ENCODE assay signal across 7 mouse cellular contexts in the genomic region with DNA sequence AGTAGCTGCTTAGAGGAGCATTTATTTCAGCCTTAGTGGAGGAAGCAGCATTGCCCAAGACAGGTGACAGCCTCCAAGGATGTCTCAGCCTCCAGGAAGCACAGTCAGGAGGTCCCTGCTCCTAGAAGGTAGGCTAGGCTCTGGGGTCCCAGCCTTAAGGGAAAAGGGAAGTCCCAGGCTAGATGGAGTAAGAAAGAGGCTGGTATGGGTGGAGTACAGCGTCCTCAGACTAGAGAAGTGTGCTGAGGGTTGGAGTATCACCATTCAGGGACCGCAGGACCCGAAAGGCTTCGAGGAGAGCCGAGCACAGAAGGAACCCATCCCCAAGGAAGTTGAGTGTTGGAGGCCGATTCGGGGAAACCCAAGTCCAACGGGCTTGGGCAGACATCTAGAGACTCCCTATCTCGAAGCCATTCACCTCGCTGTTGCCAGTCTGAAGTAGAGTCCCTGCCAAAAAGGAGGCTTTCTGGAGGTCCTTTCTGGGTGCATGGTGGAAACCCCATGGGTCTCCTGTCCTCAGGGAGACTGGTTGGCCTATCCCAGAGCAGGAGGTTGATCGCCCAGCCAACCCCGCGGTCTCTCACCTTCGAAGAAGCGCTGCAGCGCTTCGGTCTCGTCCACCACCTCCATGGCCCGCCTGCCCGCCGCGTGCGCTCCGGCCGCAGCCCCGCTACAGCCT. TPM values are rescaled to one million over a fixed set of nuclear protein-coding genes. Genes with fewer than 3 reads are reported as not detected.
DNase-seq lines count a peak whose midpoint lies in the region; ATAC-seq and TF ChIP-seq lines count a peak whose summit lies in the region.

No protein-coding gene starts in this region.

- peak overlapping the region; percentile 85 for H3K4me2 ChIP-seq in lung, postnatal 0 days (replicated peaks; ENCODE audit: low read depth, low read length)
- H3K4me2 ChIP-seq in forebrain, embryonic 11.5 days (ENCODE audit: low read depth, low read length, severe bottlenecking) = peak overlapping the region; percentile 80
- peak overlapping the region; percentile 80 for H3K4me2 ChIP-seq in limb, embryonic 14.5 days (replicated peaks; ENCODE audit: low read depth, low read length, severe bottlenecking)
- H3K4me2 ChIP-seq in stomach, embryonic 15.5 days = peak overlapping the region; percentile 90

- 0 out of 2 replicates have a peak, but pooled peaks cover 4% of the 10 kb centered on the region for H3K27me3 ChIP-seq in lung, postnatal 0 days (replicated peaks; ENCODE audit: insufficient read depth, low read length)
- H3K27me3 ChIP-seq in forebrain, embryonic 11.5 days (ENCODE audit: control insufficient read depth, insufficient read depth, low read length) = peaks cover 9% of the 10 kb centered on the region
- no peaks in the 10 kb centered on the region for H3K27me3 ChIP-seq in limb, embryonic 14.5 days (ENCODE audit: control insufficient read depth, insufficient read depth, low read length)
- H3K27me3 ChIP-seq in stomach, embryonic 15.5 days (replicated peaks) = no peaks in the 10 kb centered on the region

- DNase-seq in lung, postnatal 0 days (ENCODE audit: low spot score) = no peak
- DNase-seq in lung, postnatal 10 days = no peak
- DNase-seq in forebrain, embryonic 11.5 days (ENCODE audit: low spot score) = no peak
- no peak for DNase-seq in limb, embryonic 14.5 days (ENCODE audit: low spot score)
- no peak for DNase-seq in layer of hippocampus, postnatal 25 days (ENCODE audit: extremely low spot score in 1 of 2, low spot score in 1 of 2)
- no peak for DNase-seq in layer of hippocampus, postnatal 14 days (ENCODE audit: low spot score in 2 of 2)

- H3K4me3 ChIP-seq in lung, postnatal 0 days (ENCODE audit: low read depth, low read length) = peak overlapping the region; percentile 40
- peak overlapping the region; percentile 42 for H3K4me3 ChIP-seq in forebrain, embryonic 11.5 days (ENCODE audit: low read depth, low read length)
- peak overlapping the region; percentile 49 for H3K4me3 ChIP-seq in limb, embryonic 14.5 days (replicated peaks; ENCODE audit: low read length)
- peak overlapping the region; percentile 56 for H3K4me3 ChIP-seq in stomach, embryonic 15.5 days (replicated peaks)

- no peaks in the 10 kb centered on the region for H3K36me3 ChIP-seq in lung, postnatal 0 days (ENCODE audit: insufficient read depth, low read length)
- no peaks in the 10 kb centered on the region for H3K36me3 ChIP-seq in forebrain, embryonic 11.5 days (ENCODE audit: control insufficient read depth, insufficient read depth, low read length)
- no peaks in the 10 kb centered on the region for H3K36me3 ChIP-seq in limb, embryonic 14.5 days (ENCODE audit: control insufficient read depth, insufficient read depth, low read length)
- no peaks in the 10 kb centered on the region for H3K36me3 ChIP-seq in stomach, embryonic 15.5 days

- H3K9me3 ChIP-seq in lung, postnatal 0 days (ENCODE audit: low read length) = no peaks in the 10 kb centered on the region
- no peaks in the 10 kb centered on the region for H3K9me3 ChIP-seq in forebrain, embryonic 11.5 days (ENCODE audit: control insufficient read depth, low read length)
- no peaks in the 10 kb centered on the region for H3K9me3 ChIP-seq in limb, embryonic 14.5 days (ENCODE audit: control insufficient read depth, low read length)
- H3K9me3 ChIP-seq in stomach, embryonic 15.5 days = no peaks in the 10 kb centered on the region

- peak; percentile 0; the same call in 1 of the 2 replicates for ATAC-seq in lung, postnatal 0 days
- no peak; the same call in 1 of the 2 replicates for ATAC-seq in forebrain, embryonic 11.5 days (replicated peaks; ENCODE audit: low FRiP score)
- peak; percentile 13; the same call in 1 of the 2 replicates for ATAC-seq in limb, embryonic 14.5 days (ENCODE audit: low FRiP score, low read depth)
- ATAC-seq in stomach, embryonic 15.5 days (ENCODE audit: insufficient read depth, low FRiP score, low read depth) = no peak

- no peak overlapping the region for H3K27ac ChIP-seq in lung, postnatal 0 days (ENCODE audit: low read length)
- H3K27ac ChIP-seq in forebrain, embryonic 11.5 days (ENCODE audit: low read depth, low read length) = no peak overlapping the region
- H3K27ac ChIP-seq in limb, embryonic 14.5 days (replicated peaks; ENCODE audit: low read depth, low read length) = no peak overlapping the region
- peak overlapping the region; percentile 62 for H3K27ac ChIP-seq in stomach, embryonic 15.5 days

- no peak for TF ChIP-seq EP300 in lung, postnatal 0 days (IDR thresholded peaks at IDR 0.05)

- no peak for TF ChIP-seq POLR2A in limb, embryonic 14.5 days (IDR thresholded peaks at IDR 0.05; ENCODE audit: borderline replicate concordance, extremely low read depth, insufficient read depth, insufficient read length)

- TF ChIP-seq CTCF in lung, postnatal 0 days (IDR thresholded peaks at IDR 0.05) = no peak

- WGBS in lung, postnatal 0 days = 5% methylated on average over 26 of the region's 26 CpGs
- WGBS in forebrain, embryonic 11.5 days = 4% methylated on average over 26 of the region's 26 CpGs
- WGBS in limb, embryonic 14.5 days = 3% methylated on average over 26 of the region's 26 CpGs
- 2% methylated on average over 26 of the region's 26 CpGs for WGBS in stomach, embryonic 15.5 days

- no peaks in the 10 kb centered on the region for H3K4me1 ChIP-seq in lung, postnatal 0 days (ENCODE audit: insufficient read depth, low read depth, low read length)
- peaks cover 10% of the 10 kb centered on the region for H3K4me1 ChIP-seq in forebrain, embryonic 11.5 days (replicated peaks; ENCODE audit: control insufficient read depth, insufficient read depth, low read length)
- H3K4me1 ChIP-seq in limb, embryonic 14.5 days (ENCODE audit: control insufficient read depth, insufficient read depth, low read length) = peaks cover 17% of the 10 kb centered on the region
- peaks cover 30% of the 10 kb centered on the region for H3K4me1 ChIP-seq in stomach, embryonic 15.5 days

- H3K9ac ChIP-seq in lung, postnatal 0 days (replicated peaks; ENCODE audit: low read depth) = peak overlapping the region; percentile 29; the same call in 1 of the 2 replicates
- peak overlapping the region; percentile 63 for H3K9ac ChIP-seq in forebrain, embryonic 11.5 days (ENCODE audit: low read length)
- peak overlapping the region; percentile 56 for H3K9ac ChIP-seq in limb, embryonic 14.5 days (ENCODE audit: low read depth, low read length, severe bottlenecking)
- peak overlapping the region; percentile 49 for H3K9ac ChIP-seq in stomach, embryonic 15.5 days

RNA-seq across cellular contexts. Expression of a gene that starts 0.4 kb away (rescaled TPM):
- 5.0 and 5.9 TPM in 2 replicates for polyA plus RNA-seq in lung, postnatal 0 days (2015; fragmentation: Nextera tagmentation; extraction: Ambion mirVana)
- 1.8 and 2.1 TPM in 2 replicates for polyA plus RNA-seq in forebrain, embryonic 11.5 days (2014; fragmentation: Nextera tagmentation; extraction: Ambion mirVana)
- 4.4 and 7.0 TPM in 2 replicates for polyA plus RNA-seq in limb, embryonic 14.5 days (2012; rRNA removed)
- polyA plus RNA-seq in limb, embryonic 14.5 days (2014; fragmentation: Nextera tagmentation; extraction: Ambion mirVana) = 1.1 and 1.4 TPM in 2 replicates
- 17.5 and 17.8 TPM in 2 replicates for polyA plus RNA-seq in stomach, embryonic 15.5 days (2015; fragmentation: Nextera tagmentation; extraction: Ambion mirVana)
- 10 to 100 TPM; 30.5 to 32.4 TPM for total RNA-seq in layer of hippocampus, postnatal 25 days (2021)
- total RNA-seq in layer of hippocampus, postnatal 14 days (2021) = 10 to 100 TPM; 29.6 to 31.2 TPM

RNA-seq across cellular contexts. Expression of a gene that starts 36.1 kb away (rescaled TPM):
- 18.0 and 18.7 TPM in 2 replicates for polyA plus RNA-seq in lung, postnatal 0 days (2015; fragmentation: Nextera tagmentation; extraction: Ambion mirVana)
- 151 TPM in 2 replicates for polyA plus RNA-seq in forebrain, embryonic 11.5 days (2014; fragmentation: Nextera tagmentation; extraction: Ambion mirVana)
- polyA plus RNA-seq in limb, embryonic 14.5 days (2012; rRNA removed) = 37.3 and 40.8 TPM in 2 replicates
- polyA plus RNA-seq in limb, embryonic 14.5 days (2014; fragmentation: Nextera tagmentation; extraction: Ambion mirVana) = 58.2 and 61.2 TPM in 2 replicates
- 86.3 and 92.0 TPM in 2 replicates for polyA plus RNA-seq in stomach, embryonic 15.5 days (2015; fragmentation: Nextera tagmentation; extraction: Ambion mirVana)
- 1 to 10 TPM; 9.1 to 9.4 TPM for total RNA-seq in layer of hippocampus, postnatal 25 days (2021)
- total RNA-seq in layer of hippocampus, postnatal 14 days (2021) = 10 to 100 TPM in 1 of 2 experiments, 1 to 10 TPM in 1; 8.8 to 10.1 TPM

RNA-seq across cellular contexts. Expression of a gene that starts 36.3 kb away (rescaled TPM):
- 362 and 394 TPM in 2 replicates for polyA plus RNA-seq in lung, postnatal 0 days (2015; fragmentation: Nextera tagmentation; extraction: Ambion mirVana)
- polyA plus RNA-seq in forebrain, embryonic 11.5 days (2014; fragmentation: Nextera tagmentation; extraction: Ambion mirVana) = 320 and 330 TPM in 2 replicates
- 178 and 186 TPM in 2 replicates for polyA plus RNA-seq in limb, embryonic 14.5 days (2012; rRNA removed)
- polyA plus RNA-seq in limb, embryonic 14.5 days (2014; fragmentation: Nextera tagmentation; extraction: Ambion mirVana) = 484 and 516 TPM in 2 replicates
- 473 and 509 TPM in 2 replicates for polyA plus RNA-seq in stomach, embryonic 15.5 days (2015; fragmentation: Nextera tagmentation; extraction: Ambion mirVana)
- total RNA-seq in layer of hippocampus, postnatal 25 days (2021) = 10 to 100 TPM; 84.3 to 92.4 TPM
- 10 to 100 TPM; 90.6 to 91.7 TPM for total RNA-seq in layer of hippocampus, postnatal 14 days (2021)

RNA-seq across cellular contexts. Expression of a gene that starts 57.4 kb away (rescaled TPM):
- 44.5 and 48.8 TPM in 2 replicates for polyA plus RNA-seq in lung, postnatal 0 days (2015; fragmentation: Nextera tagmentation; extraction: Ambion mirVana)
- 192 and 196 TPM in 2 replicates for polyA plus RNA-seq in forebrain, embryonic 11.5 days (2014; fragmentation: Nextera tagmentation; extraction: Ambion mirVana)
- 87.3 and 116 TPM in 2 replicates for polyA plus RNA-seq in limb, embryonic 14.5 days (2012; rRNA removed)
- 81.1 and 81.3 TPM in 2 replicates for polyA plus RNA-seq in limb, embryonic 14.5 days (2014; fragmentation: Nextera tagmentation; extraction: Ambion mirVana)
- polyA plus RNA-seq in stomach, embryonic 15.5 days (2015; fragmentation: Nextera tagmentation; extraction: Ambion mirVana) = 111 and 122 TPM in 2 replicates
- total RNA-seq in layer of hippocampus, postnatal 25 days (2021) = 100 to 1,000 TPM; 181 to 195 TPM
- total RNA-seq in layer of hippocampus, postnatal 14 days (2021) = 100 to 1,000 TPM; 193 to 203 TPM

Comparison
In these comparisons a context has a peak if more than half of its experiments do, and no peak if none do; other contexts are left out.
1. ATAC-seq: peak in lung, postnatal 0 days (single experiment) and limb, embryonic 14.5 days (single experiment); none in forebrain, embryonic 11.5 days (single experiment) and stomach, embryonic 15.5 days (single experiment).
2. Peak in every context shown above with its lines, with median percentiles within 50 percentile points of each other: H3K4me2 ChIP-seq, H3K4me3 ChIP-seq and H3K9ac ChIP-seq.